Mouse (Mus musculus) neural tube, embryonic 15.5 days (tissue): ENCODE data around the gene Pdss2. TPM values are rescaled to one million over a fixed set of nuclear protein-coding genes. Genes with fewer than 3 reads are reported as not detected.

Experiments used
- ATAC-seq: fragments of 200-750 bp; cut with Nextera tagmentation; 2 replicates; pipeline ENCODE4 v1.8.0; 2017; ENCODE audit warnings: mild to moderate bottlenecking, moderate TSS enrichment, moderate library complexity; ENCODE audit not compliant: low FRiP score
- H3K27ac ChIP-seq: fragments of 300-500 bp; sonication (generic); replicated peaks from 2 replicates; pipeline ENCODE4 v1.5.1; 2015; ENCODE audit warnings: mild to moderate bottlenecking, inconsistent platforms
- H3K27me3 ChIP-seq: fragments of 300-500 bp; sonication (generic); replicated peaks from 2 replicates; pipeline ENCODE4 v1.6.1; 2015; ENCODE audit warnings: inconsistent platforms
- H3K36me3 ChIP-seq: fragments of 300-500 bp; sonication (generic); 2 replicates; pipeline ENCODE4 v1.6.1; 2015; ENCODE audit warnings: inconsistent platforms
- H3K4me1 ChIP-seq: fragments of 300-500 bp; sonication (generic); 2 replicates; pipeline ENCODE4 v1.6.1; 2015; ENCODE audit warnings: inconsistent platforms
- H3K4me2 ChIP-seq: fragments of 300-500 bp; sonication (generic); 2 replicates; pipeline ENCODE4 v1.6.1; 2015; ENCODE audit warnings: inconsistent platforms, mild to moderate bottlenecking, moderate library complexity
- H3K4me3 ChIP-seq: fragments of 300-500 bp; sonication (generic); replicated peaks from 2 replicates; pipeline ENCODE4 v1.5.1; 2015; ENCODE audit warnings: mild to moderate bottlenecking, inconsistent platforms
- H3K9ac ChIP-seq: fragments of 300-500 bp; sonication (generic); replicated peaks from 2 replicates; pipeline ENCODE4 v1.6.1; 2015; ENCODE audit warnings: mild to moderate bottlenecking, inconsistent platforms
- H3K9me3 ChIP-seq: fragments of 300-500 bp; sonication (generic); replicated peaks from 2 replicates; pipeline ENCODE4 v1.6.1; 2016; ENCODE audit warnings: inconsistent platforms
- WGBS: fragments of 180-500 bp; shearing (Covaris S2); methylation state at CpG from one replicate; pipeline ENCODE4 v1.1.7; 2015; ENCODE audit warnings: mixed read lengths; 5-methylcytosine and 5-hydroxymethylcytosine counted together
- polyA plus RNA-seq: library from polyadenylated mRNA; unstranded; fragments of >200 nt; fragmentation: Nextera tagmentation; extraction: Ambion mirVana; gene quantifications from 2 replicates; pipeline ENCODE4 v1.2.1, GENCODE M21; 2015

Gene Pdss2
- polyA plus RNA-seq, 1 experiment from 2014 or later: 16.8 TPM

- Histone ChIP-seq H3K9me3 (no peaks in the 10 kb centered on the region), H3K27me3 (no peaks in the 10 kb centered on the region), H3K4me2 (peak overlapping the region; percentile 98), H3K36me3 (no peaks in the 10 kb centered on the region), H3K27ac (peak overlapping the region; percentile 96), H3K4me3 (peak overlapping the region; percentile 88), H3K9ac (peak overlapping the region; percentile 81), H3K4me1 (peaks cover 41% of the 10 kb centered on the region)
- under 1% methylated on average over 74 of the region's 103 CpGs for WGBS
- ATAC-seq: peak; percentile 90
Observed at GRCm38 (mm10) chr10:43479436-43480157, 258.3 kb downstream of the Pdss2 start.

GRCm38 (mm10) chr10:43480227-43480849 is 259.1 kb downstream of the Pdss2 start:
- ATAC-seq: no peak
- Histone ChIP-seq H3K9me3 (no peaks in the 10 kb centered on the region), H3K9ac (peak overlapping the region; percentile 81), H3K36me3 (no peaks in the 10 kb centered on the region), H3K4me1 (peaks cover 41% of the 10 kb centered on the region), H3K4me3 (peak overlapping the region; percentile 88), H3K4me2 (peak overlapping the region; percentile 98), H3K27me3 (no peaks in the 10 kb centered on the region), H3K27ac (peak overlapping the region; percentile 96)
- WGBS: 5% methylated on average over 13 of the region's 13 CpGs

GRCm38 (mm10) chr10:43481179-43481578 is 259.9 kb downstream of the Pdss2 start:
- H3K4me3 ChIP-seq: no peak overlapping the region
- WGBS: 46% methylated on average over 4 of the region's 4 CpGs
- H3K27ac ChIP-seq: no peak overlapping the region
- H3K9me3 ChIP-seq: no peaks in the 10 kb centered on the region
- no peak overlapping the region for H3K4me2 ChIP-seq
- H3K36me3 ChIP-seq: no peaks in the 10 kb centered on the region
- H3K4me1 ChIP-seq: peaks cover 41% of the 10 kb centered on the region
- ATAC-seq: no peak
- no peaks in the 10 kb centered on the region for H3K27me3 ChIP-seq
- no peak overlapping the region for H3K9ac ChIP-seq

- Histone ChIP-seq H3K4me2 (no peak overlapping the region), H3K9me3 (no peaks in the 10 kb centered on the region), H3K4me1 (peaks cover 39% of the 10 kb centered on the region), H3K9ac (no peak overlapping the region), H3K27ac (no peak overlapping the region), H3K27me3 (no peaks in the 10 kb centered on the region), H3K4me3 (no peak overlapping the region), H3K36me3 (no peaks in the 10 kb centered on the region)
- no peak for ATAC-seq
- WGBS: 87% methylated on average over 5 of the region's 5 CpGs
Observed at GRCm38 (mm10) chr10:43482021-43482420, 260.7 kb downstream of the Pdss2 start.

GRCm38 (mm10) chr10:43483426-43483995 is 262.2 kb downstream of the Pdss2 start:
- 53% methylated on average over 9 of the region's 9 CpGs for WGBS
- peak overlapping the region; percentile 38; the same call in 1 of the 2 replicates for H3K27ac ChIP-seq
- no peak overlapping the region for H3K4me2 ChIP-seq
- no peaks in the 10 kb centered on the region for H3K9me3 ChIP-seq
- no peak for ATAC-seq
- H3K4me1 ChIP-seq: peaks cover 29% of the 10 kb centered on the region
- no peaks in the 10 kb centered on the region for H3K27me3 ChIP-seq
- H3K4me3 ChIP-seq: no peak overlapping the region
- no peaks in the 10 kb centered on the region for H3K36me3 ChIP-seq
- H3K9ac ChIP-seq: no peak overlapping the region

GRCm38 (mm10) chr10:43485751-43486268 is 264.5 kb downstream of the Pdss2 start:
- ATAC-seq: no peak
- Histone ChIP-seq H3K36me3 (no peaks in the 10 kb centered on the region), H3K4me1 (peaks cover 22% of the 10 kb centered on the region), H3K4me2 (no peak overlapping the region), H3K4me3 (no peak overlapping the region), H3K9ac (no peak overlapping the region), H3K27me3 (no peaks in the 10 kb centered on the region), H3K27ac (no peak overlapping the region), H3K9me3 (no peaks in the 10 kb centered on the region)
- WGBS: 86% methylated on average over 6 of the region's 6 CpGs

GRCm38 (mm10) chr10:43487441-43488010 is 266.2 kb downstream of the Pdss2 start:
- 49% methylated on average over 3 of the region's 3 CpGs for WGBS
- peaks cover 14% of the 10 kb centered on the region for H3K4me1 ChIP-seq
- no peak for ATAC-seq
- H3K9ac ChIP-seq: no peak overlapping the region
- H3K27ac ChIP-seq: no peak overlapping the region
- no peaks in the 10 kb centered on the region for H3K36me3 ChIP-seq
- H3K9me3 ChIP-seq: no peaks in the 10 kb centered on the region
- no peaks in the 10 kb centered on the region for H3K27me3 ChIP-seq
- H3K4me3 ChIP-seq: no peak overlapping the region
- no peak overlapping the region for H3K4me2 ChIP-seq

- H3K4me3 ChIP-seq: no peak overlapping the region
- H3K27me3 ChIP-seq: no peaks in the 10 kb centered on the region
- H3K27ac ChIP-seq: no peak overlapping the region
- no peak overlapping the region for H3K9ac ChIP-seq
- H3K36me3 ChIP-seq: no peaks in the 10 kb centered on the region
- H3K4me1 ChIP-seq: peaks cover 13% of the 10 kb centered on the region
- no peaks in the 10 kb centered on the region for H3K9me3 ChIP-seq
- 84% methylated on average over 4 of the region's 4 CpGs for WGBS
- no peak for ATAC-seq
- no peak overlapping the region for H3K4me2 ChIP-seq
Observed at GRCm38 (mm10) chr10:43488258-43488657, 267.0 kb downstream of the Pdss2 start.

GRCm38 (mm10) chr10:43489139-43489538 is 267.9 kb downstream of the Pdss2 start:
- Histone ChIP-seq H3K4me2 (no peak overlapping the region), H3K36me3 (no peaks in the 10 kb centered on the region), H3K9ac (no peak overlapping the region), H3K4me3 (no peak overlapping the region), H3K27ac (no peak overlapping the region), H3K4me1 (peaks cover 8% of the 10 kb centered on the region), H3K9me3 (no peaks in the 10 kb centered on the region), H3K27me3 (no peaks in the 10 kb centered on the region)
- WGBS: 92% methylated on average over 7 of the region's 7 CpGs
- ATAC-seq: no peak

- Histone ChIP-seq H3K36me3 (0 out of 2 replicates have a peak, but pooled peaks cover 2% of the 10 kb centered on the region), H3K4me2 (no peak overlapping the region), H3K27ac (no peak overlapping the region), H3K4me3 (no peak overlapping the region), H3K4me1 (peaks cover 8% of the 10 kb centered on the region), H3K9me3 (no peaks in the 10 kb centered on the region), H3K9ac (no peak overlapping the region), H3K27me3 (no peaks in the 10 kb centered on the region)
- WGBS: 78% methylated on average over 6 of the region's 6 CpGs
- ATAC-seq: no peak
Observed at GRCm38 (mm10) chr10:43489550-43489949, 268.3 kb downstream of the Pdss2 start.

- Histone ChIP-seq H3K27me3 (no peaks in the 10 kb centered on the region), H3K36me3 (peaks cover 7% of the 10 kb centered on the region), H3K4me3 (no peak overlapping the region), H3K9ac (no peak overlapping the region), H3K4me2 (no peak overlapping the region), H3K27ac (no peak overlapping the region), H3K9me3 (no peaks in the 10 kb centered on the region), H3K4me1 (peaks cover 8% of the 10 kb centered on the region)
- no peak for ATAC-seq
- 77% methylated on average over 8 of the region's 8 CpGs for WGBS
Observed at GRCm38 (mm10) chr10:43490034-43490433, 268.7 kb downstream of the Pdss2 start.
